Mouse (Mus musculus) heart, embryonic 16.5 days (tissue): ENCODE measurements at regions not wholly inside any gene's neighbourhood (a gene's known extent, or its start where the extent isn't known, plus 50 kb on each side); places are given as distances from the start of the nearest gene placed in this dataset.

Source experiments
- ATAC-seq: fragments of 200-750 bp; cut with Nextera tagmentation; replicated peaks from 2 replicates; pipeline ENCODE4 v1.8.0; 2017; ENCODE audit warnings: moderate number of reproducible peaks; ENCODE audit not compliant: insufficient read depth, low FRiP score; ENCODE audit errors: extremely low read depth
- H3K27ac ChIP-seq: fragments of 300-500 bp; sonication (generic); 2 replicates; pipeline ENCODE4 v1.5.1; 2014; ENCODE audit warnings: mild to moderate bottlenecking, low read length, control low read depth, moderate library complexity
- H3K27me3 ChIP-seq: fragments of 300-500 bp; sonication (generic); 2 replicates; pipeline ENCODE4 v1.6.1; 2014; ENCODE audit warnings: low read length, mixed read lengths; ENCODE audit not compliant: control insufficient read depth, insufficient read depth
- H3K36me3 ChIP-seq: fragments of 300-500 bp; sonication (generic); 2 replicates; pipeline ENCODE4 v1.6.1; 2014; ENCODE audit not compliant: control insufficient read depth, insufficient read depth
- H3K4me1 ChIP-seq: fragments of 300-500 bp; sonication (generic); 2 replicates; pipeline ENCODE4 v1.6.1; 2014; ENCODE audit warnings: low read length, mixed read lengths; ENCODE audit not compliant: control insufficient read depth, insufficient read depth
- H3K4me2 ChIP-seq: fragments of 300-500 bp; sonication (generic); 2 replicates; pipeline ENCODE4 v1.6.1; 2014; ENCODE audit warnings: low read depth, mild to moderate bottlenecking, control low read depth, low read length
- H3K4me3 ChIP-seq: fragments of 300-500 bp; sonication (generic); 2 replicates; pipeline ENCODE4 v1.5.1; 2014; ENCODE audit warnings: mild to moderate bottlenecking, control low read depth, low read length
- H3K9ac ChIP-seq: fragments of 300-500 bp; sonication (generic); 2 replicates; pipeline ENCODE4 v1.6.1; 2014; ENCODE audit warnings: low read length, control low read depth
- H3K9me3 ChIP-seq: fragments of 300-500 bp; sonication (generic); replicated peaks from 2 replicates; pipeline ENCODE4 v1.6.1; 2016; ENCODE audit warnings: low read length; ENCODE audit not compliant: control insufficient read depth
- WGBS: fragments of 180-500 bp; shearing (Covaris S2); extraction: QIAGEN DNeasy Blood & Tissue Kit; methylation state at CpG from one replicate; pipeline ENCODE4 v1.1.7; 2014; 5-methylcytosine and 5-hydroxymethylcytosine counted together

DNA sequence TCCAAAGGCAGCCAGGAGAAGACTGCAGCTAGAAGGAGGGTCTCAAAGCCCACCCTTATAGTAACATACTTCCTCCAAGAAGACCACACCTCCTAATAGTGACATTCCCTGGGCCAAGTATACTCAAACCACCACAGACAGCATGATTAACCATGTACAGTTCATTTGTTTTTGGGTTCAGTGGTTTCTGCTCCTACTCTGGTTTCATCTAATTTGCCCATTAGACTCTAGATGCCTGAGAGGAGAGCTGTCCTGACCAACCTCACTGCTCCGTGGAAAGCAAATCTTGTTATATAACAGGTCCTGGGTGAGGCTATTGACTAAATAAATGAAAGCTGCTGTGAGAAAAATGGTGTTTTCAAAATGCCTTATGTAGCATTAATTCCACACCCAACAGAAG is 272.2 kb downstream of the Hace1 start:
- Histone ChIP-seq H3K27me3 (no peaks in the 10 kb centered on the region), H3K4me1 (no peaks in the 10 kb centered on the region), H3K9me3 (no peaks in the 10 kb centered on the region), H3K4me3 (no peak overlapping the region), H3K27ac (no peak overlapping the region), H3K36me3 (no peaks in the 10 kb centered on the region), H3K9ac (no peak overlapping the region), H3K4me2 (no peak overlapping the region)
- 88% methylated on average over 1 of the region's 1 CpGs for WGBS
- no peak for ATAC-seq

DNA sequence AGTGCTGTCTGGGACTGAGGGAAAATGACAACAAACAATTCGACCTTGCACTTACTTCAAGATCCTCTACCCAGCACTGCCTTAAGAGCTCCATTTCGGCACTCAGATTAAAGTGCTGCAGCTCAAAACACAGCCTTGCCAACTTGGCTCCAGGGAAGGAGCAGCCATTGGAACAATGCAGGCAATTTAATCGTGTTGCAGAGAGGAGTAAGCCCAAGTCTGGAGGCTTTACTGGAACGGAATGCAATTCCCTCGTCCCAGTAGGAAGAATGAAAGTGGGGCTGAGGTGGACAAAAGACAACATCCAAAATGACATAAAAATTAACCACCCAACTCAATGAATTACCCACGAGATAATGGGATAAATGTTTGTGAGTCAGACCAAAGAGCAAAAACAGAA is 273.0 kb downstream of the Hace1 start:
- Histone ChIP-seq H3K36me3 (no peaks in the 10 kb centered on the region), H3K4me1 (no peaks in the 10 kb centered on the region), H3K9ac (no peak overlapping the region), H3K27me3 (no peaks in the 10 kb centered on the region), H3K27ac (no peak overlapping the region), H3K4me2 (no peak overlapping the region), H3K9me3 (no peaks in the 10 kb centered on the region), H3K4me3 (no peak overlapping the region)
- ATAC-seq = no peak
- 56% methylated on average over 6 of the region's 6 CpGs for WGBS

DNA sequence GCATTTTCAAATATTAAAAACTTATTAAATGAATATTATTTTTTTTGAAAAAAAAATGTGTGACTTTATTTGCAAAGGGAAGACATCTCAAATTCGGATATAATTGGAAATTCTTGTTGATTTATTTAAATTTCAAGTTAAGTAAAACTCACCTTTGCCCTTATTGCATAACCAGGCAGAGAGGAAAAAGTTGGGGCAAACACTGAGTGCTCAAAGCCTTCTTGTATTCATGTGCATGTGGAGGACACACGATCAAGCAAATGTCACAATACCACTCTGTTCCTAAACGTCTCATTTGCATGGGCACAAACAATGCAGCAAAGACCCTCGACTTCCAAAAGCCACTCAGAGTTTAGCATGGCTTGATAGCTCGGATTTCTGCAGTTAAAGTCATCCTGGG is 275.1 kb downstream of the Hace1 start:
- no peak overlapping the region for H3K4me3 ChIP-seq
- no peak overlapping the region for H3K4me2 ChIP-seq
- 61% methylated on average over 5 of the region's 5 CpGs for WGBS
- no peak for ATAC-seq
- H3K27ac ChIP-seq = no peak overlapping the region
- H3K4me1 ChIP-seq = no peaks in the 10 kb centered on the region
- no peak overlapping the region for H3K9ac ChIP-seq
- no peaks in the 10 kb centered on the region for H3K36me3 ChIP-seq
- no peaks in the 10 kb centered on the region for H3K27me3 ChIP-seq
- no peaks in the 10 kb centered on the region for H3K9me3 ChIP-seq

DNA sequence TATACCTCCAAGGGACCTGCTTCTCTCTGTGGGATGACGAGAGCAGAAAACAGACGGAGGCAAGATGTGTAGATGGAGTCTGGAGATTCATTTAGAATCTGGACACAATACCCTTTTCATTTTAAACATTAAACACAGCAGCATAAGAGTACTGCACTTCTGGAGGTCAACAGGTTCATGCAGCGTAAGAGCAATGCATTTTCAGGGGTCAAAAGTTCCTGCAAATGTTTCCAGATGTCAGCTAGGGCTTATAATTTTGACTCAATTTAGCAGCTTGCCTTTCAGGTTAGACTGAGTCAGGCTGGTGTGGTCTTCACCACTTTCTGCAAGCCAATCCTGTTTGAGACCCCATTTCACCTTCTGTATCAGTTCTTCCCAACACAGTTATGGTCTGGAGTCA is 277.9 kb downstream of the Hace1 start:
- no peak overlapping the region for H3K27ac ChIP-seq
- 83% methylated on average over 3 of the region's 3 CpGs for WGBS
- ATAC-seq = no peak

DNA sequence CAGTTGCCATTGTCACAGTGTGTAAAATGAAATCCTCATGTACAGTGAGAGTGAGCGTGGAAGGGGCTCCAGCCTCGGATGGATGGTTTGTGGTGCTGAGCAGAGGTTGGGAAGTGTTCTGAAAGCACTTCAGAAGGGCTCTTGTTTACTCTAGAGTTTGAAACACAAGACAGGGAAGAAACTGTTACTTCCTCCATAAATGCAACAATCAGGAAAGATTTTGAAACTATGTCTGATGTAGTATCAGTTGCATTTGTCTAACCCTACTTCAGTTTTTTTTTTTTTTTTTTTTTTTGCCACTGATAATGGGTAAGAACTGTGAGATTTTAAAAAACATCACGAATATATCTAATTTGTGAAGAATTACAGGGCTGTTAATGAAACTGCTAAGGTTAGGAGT is 281.5 kb downstream of the Hace1 start:
- no peak for ATAC-seq
- H3K4me1 ChIP-seq = no peaks in the 10 kb centered on the region
- no peaks in the 10 kb centered on the region for H3K9me3 ChIP-seq
- no peak overlapping the region for H3K4me2 ChIP-seq
- H3K4me3 ChIP-seq = no peak overlapping the region
- 61% methylated on average over 3 of the region's 3 CpGs for WGBS
- H3K9ac ChIP-seq = no peak overlapping the region
- no peak overlapping the region for H3K27ac ChIP-seq
- H3K36me3 ChIP-seq = no peaks in the 10 kb centered on the region
- H3K27me3 ChIP-seq = no peaks in the 10 kb centered on the region

More for the DNA sequence above, 277.9 kb downstream of the Hace1 start:
- no peak overlapping the region for H3K4me2 ChIP-seq
- no peaks in the 10 kb centered on the region for H3K9me3 ChIP-seq
- no peaks in the 10 kb centered on the region for H3K27me3 ChIP-seq
- no peaks in the 10 kb centered on the region for H3K36me3 ChIP-seq
- no peak overlapping the region for H3K9ac ChIP-seq
- H3K4me3 ChIP-seq = no peak overlapping the region
- H3K4me1 ChIP-seq = no peaks in the 10 kb centered on the region

DNA sequence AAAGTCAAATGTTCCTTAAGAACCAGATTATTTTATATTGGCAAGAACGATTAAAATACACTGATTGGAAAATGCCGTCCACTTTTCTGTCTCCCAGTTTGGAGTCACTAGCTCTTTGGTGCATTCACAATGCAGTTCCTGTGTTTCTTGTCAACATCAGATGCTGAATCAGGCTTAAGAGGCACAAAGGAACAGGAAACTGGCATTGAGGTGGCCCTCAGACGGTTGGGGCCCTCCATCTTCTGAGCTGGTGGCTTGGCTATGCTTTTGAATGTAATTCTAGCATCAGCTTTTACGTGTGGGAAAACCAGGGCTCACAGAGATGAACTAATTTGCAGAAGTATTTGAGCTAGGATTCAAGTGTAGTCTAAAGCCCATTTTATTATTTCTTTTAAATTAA is 282.3 kb downstream of the Hace1 start:
- ATAC-seq = no peak
- H3K27ac ChIP-seq = no peak overlapping the region
- no peaks in the 10 kb centered on the region for H3K27me3 ChIP-seq
- 73% methylated on average over 4 of the region's 4 CpGs for WGBS
- H3K4me1 ChIP-seq = no peaks in the 10 kb centered on the region
- no peak overlapping the region for H3K4me3 ChIP-seq
- H3K9me3 ChIP-seq = no peaks in the 10 kb centered on the region
- H3K36me3 ChIP-seq = no peaks in the 10 kb centered on the region
- no peak overlapping the region for H3K9ac ChIP-seq
- H3K4me2 ChIP-seq = no peak overlapping the region

DNA sequence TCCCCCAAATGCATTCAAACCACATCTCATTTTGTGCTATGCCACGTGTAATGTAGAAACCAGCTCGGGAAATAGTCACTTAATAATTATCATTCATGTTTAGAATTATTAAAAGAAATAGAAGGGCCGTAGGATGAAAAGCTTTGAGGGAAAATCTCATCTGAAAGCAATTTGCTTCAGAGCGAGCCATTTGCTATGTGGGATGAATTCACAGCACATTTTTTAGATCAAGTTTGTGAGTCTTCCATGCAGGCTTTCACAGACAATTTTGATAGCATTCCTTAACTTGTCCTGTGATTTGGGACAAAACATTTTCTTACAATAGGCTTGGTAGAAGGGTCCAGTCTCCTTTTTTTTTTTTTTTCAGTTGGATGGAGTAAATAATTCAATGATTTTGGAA is 283.1 kb downstream of the Hace1 start:
- ATAC-seq = no peak
- no peak overlapping the region for H3K9ac ChIP-seq
- WGBS = 69% methylated on average over 4 of the region's 4 CpGs

DNA sequence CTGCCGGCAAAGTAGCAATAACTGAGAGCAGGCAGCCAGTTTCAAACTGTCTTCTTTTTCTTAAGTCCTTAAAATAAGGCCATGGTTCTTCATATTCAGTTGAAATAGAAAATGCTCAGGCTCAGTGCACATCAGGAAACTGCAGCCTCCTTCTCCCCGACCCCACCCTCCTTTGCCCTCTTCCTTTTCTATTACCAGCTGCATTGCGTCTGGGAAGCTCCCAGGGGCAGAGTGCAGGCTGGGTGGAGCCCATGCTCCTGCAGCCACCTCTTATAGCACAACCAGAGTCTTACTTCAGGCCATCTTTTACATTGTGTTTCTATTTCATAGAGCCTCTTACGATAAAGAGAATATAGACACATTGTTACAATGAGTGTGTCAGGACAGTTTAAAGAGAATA is 288.2 kb downstream of the Hace1 start:
- Histone ChIP-seq H3K27ac (no peak overlapping the region), H3K4me2 (no peak overlapping the region), H3K9ac (no peak overlapping the region), H3K4me1 (peaks cover 7% of the 10 kb centered on the region), H3K36me3 (no peaks in the 10 kb centered on the region), H3K27me3 (no peaks in the 10 kb centered on the region), H3K4me3 (no peak overlapping the region), H3K9me3 (no peaks in the 10 kb centered on the region)
- no peak for ATAC-seq
- WGBS = 56% methylated on average over 4 of the region's 4 CpGs

More for the DNA sequence above, 283.1 kb downstream of the Hace1 start:
- Histone ChIP-seq H3K27ac (no peak overlapping the region), H3K4me3 (no peak overlapping the region), H3K4me1 (no peaks in the 10 kb centered on the region), H3K36me3 (no peaks in the 10 kb centered on the region), H3K9me3 (no peaks in the 10 kb centered on the region), H3K4me2 (no peak overlapping the region), H3K27me3 (no peaks in the 10 kb centered on the region)

DNA sequence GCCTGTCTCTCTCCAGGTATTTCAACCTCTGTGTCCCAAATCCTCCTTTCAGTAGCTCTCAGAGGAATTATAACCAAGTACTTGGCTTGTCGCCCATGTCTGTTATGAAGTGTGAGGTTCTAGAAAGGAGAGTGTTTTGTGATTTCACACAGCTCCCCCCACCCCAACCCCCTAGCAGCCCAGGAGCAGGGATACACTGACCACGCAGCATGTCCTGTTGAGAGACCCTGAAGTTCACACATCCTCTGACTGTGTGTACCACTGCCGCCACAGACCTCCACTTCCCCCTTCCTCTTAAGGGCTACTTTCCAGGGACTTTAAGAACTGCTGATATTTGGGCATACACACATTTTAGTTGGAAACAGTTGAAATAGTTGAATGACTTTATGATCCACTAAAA is 289.2 kb downstream of the Hace1 start:
- Histone ChIP-seq H3K27ac (no peak overlapping the region), H3K4me3 (no peak overlapping the region), H3K9ac (no peak overlapping the region), H3K27me3 (no peaks in the 10 kb centered on the region), H3K4me2 (no peak overlapping the region), H3K36me3 (no peaks in the 10 kb centered on the region), H3K4me1 (peaks cover 9% of the 10 kb centered on the region), H3K9me3 (no peaks in the 10 kb centered on the region)
- 43% methylated on average over 3 of the region's 3 CpGs for WGBS
- no peak for ATAC-seq

DNA sequence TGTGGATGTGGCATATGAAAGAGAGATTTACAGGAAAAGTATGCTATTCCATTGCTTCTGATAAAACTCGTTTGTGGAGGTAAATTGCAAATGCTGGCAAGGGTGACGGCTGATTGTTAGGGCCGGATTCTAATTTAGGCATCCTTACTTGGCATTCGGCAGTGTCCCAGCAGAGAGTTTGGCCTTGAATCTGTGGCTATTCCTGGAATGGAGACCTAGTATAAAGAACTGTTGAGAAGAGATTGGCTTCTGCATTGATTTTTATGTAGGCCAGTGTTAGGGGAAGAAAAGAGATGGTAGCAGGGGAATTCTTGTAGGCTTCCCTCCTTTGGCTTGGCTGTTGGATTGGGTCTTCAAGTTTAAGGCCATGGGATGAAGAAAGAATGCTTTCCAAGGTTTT is 293.4 kb downstream of the Hace1 start:
- H3K27ac ChIP-seq = peak overlapping the region; percentile 76
- no peaks in the 10 kb centered on the region for H3K36me3 ChIP-seq
- H3K4me1 ChIP-seq = peaks cover 7% of the 10 kb centered on the region
- WGBS = 46% methylated on average over 4 of the region's 4 CpGs
- H3K9ac ChIP-seq = no peak overlapping the region
- no peak overlapping the region for H3K4me2 ChIP-seq
- H3K9me3 ChIP-seq = no peaks in the 10 kb centered on the region
- H3K27me3 ChIP-seq = no peaks in the 10 kb centered on the region
- ATAC-seq = no peak
- no peak overlapping the region for H3K4me3 ChIP-seq
